Mouse (Mus musculus) heart, adult 2 months (tissue): Measurements from ENCODE around the gene Agbl3.

ENCODE experiments used
- CTCF ChIP-seq: fragments of 200-600 bp; IDR thresholded peaks from 2 replicates; pipeline ENCODE4 v1.8.1; 2022; ENCODE audit warnings: antibody characterized with exemption, mild to moderate bottlenecking, moderate library complexity
- EP300 ChIP-seq: fragments of 200-500 bp; IDR thresholded peaks from 2 replicates; pipeline ENCODE4 v1.6.1; 2011; ENCODE audit warnings: low read depth, low read length, control low read depth; ENCODE audit not compliant: insufficient read depth
- POLR2A ChIP-seq: fragments of 200-500 bp; IDR thresholded peaks from 2 replicates; pipeline ENCODE4 v1.6.1; 2011; ENCODE audit warnings: mild to moderate bottlenecking, low read depth, low read length, control low read depth; ENCODE audit not compliant: insufficient read depth

DNA sequence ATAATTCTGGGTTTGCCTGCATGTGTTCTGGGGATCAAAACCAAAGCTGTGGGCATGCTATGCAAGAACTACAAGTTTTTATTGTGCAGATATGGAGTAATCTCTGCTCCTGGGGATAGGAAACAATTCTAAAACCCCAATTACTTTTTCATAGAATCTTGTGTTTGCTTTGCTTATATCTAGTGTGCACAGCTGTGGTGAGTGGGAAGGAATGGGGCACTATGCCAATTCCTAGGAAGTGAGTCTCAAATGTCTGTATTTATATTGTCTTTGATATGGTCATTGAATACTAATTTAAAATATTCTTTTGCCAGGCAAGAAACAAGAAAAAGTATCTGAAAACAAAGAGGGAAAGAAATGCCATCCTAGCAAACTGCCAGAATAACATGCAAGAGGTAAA lies 44.2 kb downstream of the Agbl3 start:
- TF ChIP-seq POLR2A (no peak), CTCF (no peak), EP300 (no peak)
